Mouse (Mus musculus): ENCODE measurements around the gene Kif16b. TPM values are rescaled to one million over a fixed set of nuclear protein-coding genes. Genes with fewer than 3 reads are reported as not detected.

The Kif16b gene
- total and polyA plus RNA-seq, 2 experiments: 5.8 to 18.4 TPM

DNA sequence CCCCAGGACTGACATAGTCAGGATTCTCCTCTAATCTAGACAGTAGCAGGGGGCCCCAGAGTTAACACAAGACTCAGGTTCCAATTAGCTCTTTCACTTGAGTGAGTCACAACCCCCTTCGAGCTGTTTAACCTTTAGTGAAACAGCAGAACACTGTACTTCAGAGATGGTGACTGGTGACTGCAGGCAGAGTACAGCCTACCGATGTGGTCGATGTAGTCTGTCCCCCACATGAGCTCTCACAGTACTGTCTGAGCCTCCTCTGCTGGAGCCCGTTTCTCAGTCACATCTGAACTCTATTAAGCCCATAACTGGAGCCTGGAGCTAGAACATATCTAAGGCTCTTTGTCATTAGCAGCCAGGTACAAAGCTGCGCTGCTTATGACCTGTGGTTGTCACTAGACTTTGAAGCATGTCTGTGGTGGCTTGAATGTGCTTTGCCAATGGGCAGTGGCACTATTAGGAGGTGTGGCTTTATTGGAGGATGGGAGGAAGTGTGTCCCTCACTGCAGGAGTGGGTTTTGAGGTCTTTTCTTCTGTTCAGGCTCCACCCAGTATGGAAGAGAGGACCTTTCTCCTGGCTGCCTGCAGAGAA lies 288.9 kb downstream of the Kif16b start:
- no peak for DNase-seq (ENCODE audit: extremely low read depth, low read depth, low spot score)
- 94% methylated on average over 5 of the region's 5 CpGs for WGBS
- no peak overlapping the region for H3K9ac ChIP-seq (ENCODE audit: low read depth, low read length)
- no peak overlapping the region for H3K27ac ChIP-seq (replicated peaks; ENCODE audit: insufficient read depth, low read depth, low read length)
- H3K4me1 ChIP-seq (ENCODE audit: control insufficient read depth, insufficient read depth, low read length): no peaks in the 10 kb centered on the region
- H3K36me3 ChIP-seq (ENCODE audit: control insufficient read depth, insufficient read depth, low read length): no peaks in the 10 kb centered on the region
- H3K27me3 ChIP-seq (ENCODE audit: control insufficient read depth, insufficient read depth, low read length): no peaks in the 10 kb centered on the region
- H3K79me2 ChIP-seq (ENCODE audit: control insufficient read depth, insufficient read depth, low read length): no peaks in the 10 kb centered on the region
- TF ChIP-seq POLR2A (IDR thresholded peaks at IDR 0.05; ENCODE audit: extremely low read depth, insufficient read depth, low read length) (no peak), CTCF (IDR thresholded peaks at IDR 0.05; ENCODE audit: low read depth, low read length) (no peak)
- no peak overlapping the region for H3K4me3 ChIP-seq (ENCODE audit: insufficient read depth, low read depth, low read length)

DNA sequence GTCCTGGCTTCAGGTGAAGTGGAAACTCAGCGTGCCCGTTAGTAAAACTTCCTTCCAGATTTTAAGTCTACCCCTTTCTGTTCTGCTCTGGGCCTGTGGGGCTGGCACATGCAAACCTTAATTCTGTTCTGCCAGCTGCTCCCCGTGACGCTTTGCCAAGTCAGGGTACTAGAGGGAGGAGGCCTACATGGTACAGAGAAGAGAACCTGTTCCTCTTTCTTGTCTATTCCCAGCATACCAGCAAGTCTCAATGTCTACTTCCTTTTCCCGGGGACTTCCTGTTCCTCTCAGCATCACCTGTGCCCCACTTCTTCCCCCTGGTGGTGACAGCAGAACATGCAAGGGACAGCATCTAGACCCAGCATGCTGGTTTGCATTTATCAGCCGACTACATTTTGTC lies 290.2 kb downstream of the Kif16b start:
- H3K9ac ChIP-seq (ENCODE audit: low read depth, low read length): no peak overlapping the region
- no peaks in the 10 kb centered on the region for H3K27me3 ChIP-seq (ENCODE audit: control insufficient read depth, insufficient read depth, low read length)
- no peaks in the 10 kb centered on the region for H3K36me3 ChIP-seq (ENCODE audit: control insufficient read depth, insufficient read depth, low read length)
- peak; percentile 25 for DNase-seq (ENCODE audit: extremely low read depth, low read depth, low spot score)
- no peaks in the 10 kb centered on the region for H3K79me2 ChIP-seq (ENCODE audit: control insufficient read depth, insufficient read depth, low read length)
- no peak overlapping the region for H3K27ac ChIP-seq (replicated peaks; ENCODE audit: insufficient read depth, low read depth, low read length)
- H3K4me1 ChIP-seq (ENCODE audit: control insufficient read depth, insufficient read depth, low read length): no peaks in the 10 kb centered on the region
- TF ChIP-seq CTCF (IDR thresholded peaks at IDR 0.05; ENCODE audit: low read depth, low read length) (peak; percentile 40; the same call in 1 of the 2 replicates), POLR2A (IDR thresholded peaks at IDR 0.05; ENCODE audit: extremely low read depth, insufficient read depth, low read length) (no peak)
- 82% methylated on average over 6 of the region's 6 CpGs for WGBS
- no peak overlapping the region for H3K4me3 ChIP-seq (ENCODE audit: insufficient read depth, low read depth, low read length)

DNA sequence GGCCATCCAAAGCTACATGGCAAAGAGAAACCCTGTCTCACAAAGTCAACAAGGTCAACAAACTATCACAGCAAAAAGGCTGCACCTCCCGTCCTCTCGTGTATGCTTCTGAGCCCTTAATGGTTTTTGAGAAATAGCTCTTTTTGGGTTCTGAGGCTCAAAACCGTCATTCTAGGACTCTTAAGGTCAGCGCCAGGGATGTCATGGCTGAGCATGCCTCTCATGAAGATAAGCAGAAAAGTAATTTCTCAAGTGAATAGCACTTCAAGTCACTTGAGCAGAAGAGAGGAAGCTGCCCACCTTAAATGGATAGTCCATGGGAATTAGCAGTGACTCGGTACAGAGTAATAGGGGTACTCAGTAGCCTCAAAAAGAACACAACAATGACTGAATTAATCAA lies 291.1 kb downstream of the Kif16b start:
- H3K36me3 ChIP-seq (ENCODE audit: control insufficient read depth, insufficient read depth, low read length): no peaks in the 10 kb centered on the region
- no peak overlapping the region for H3K4me3 ChIP-seq (ENCODE audit: insufficient read depth, low read depth, low read length)
- no peak overlapping the region for H3K27ac ChIP-seq (replicated peaks; ENCODE audit: insufficient read depth, low read depth, low read length)
- no peaks in the 10 kb centered on the region for H3K27me3 ChIP-seq (ENCODE audit: control insufficient read depth, insufficient read depth, low read length)
- no peak for DNase-seq (ENCODE audit: extremely low read depth, low read depth, low spot score)
- 87% methylated on average over 5 of the region's 5 CpGs for WGBS
- H3K9ac ChIP-seq (ENCODE audit: low read depth, low read length): no peak overlapping the region
- no peak for TF ChIP-seq POLR2A (IDR thresholded peaks at IDR 0.05; ENCODE audit: extremely low read depth, insufficient read depth, low read length)
- TF ChIP-seq CTCF (IDR thresholded peaks at IDR 0.05; ENCODE audit: low read depth, low read length): no peak
- no peaks in the 10 kb centered on the region for H3K79me2 ChIP-seq (ENCODE audit: control insufficient read depth, insufficient read depth, low read length)
- no peaks in the 10 kb centered on the region for H3K4me1 ChIP-seq (ENCODE audit: control insufficient read depth, insufficient read depth, low read length)

DNA sequence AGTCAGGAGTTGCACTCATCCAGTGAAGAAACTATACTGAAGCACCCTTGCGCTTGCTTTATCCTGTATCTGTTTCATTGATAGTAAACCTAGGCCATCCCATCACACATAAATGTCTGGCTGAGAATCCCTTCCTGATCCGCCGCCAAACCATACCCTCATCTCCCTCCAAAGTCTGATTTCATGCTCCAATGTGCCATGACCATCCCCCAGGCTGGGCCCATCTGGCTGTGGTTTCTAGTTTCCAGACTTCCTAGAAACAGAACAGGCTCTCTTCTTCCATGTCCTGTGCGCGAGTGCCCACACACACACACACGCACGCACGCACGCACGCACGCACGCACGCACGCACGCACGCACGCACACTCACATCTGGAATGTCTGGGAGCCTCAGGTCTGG lies 292.6 kb downstream of the Kif16b start:
- no peak overlapping the region for H3K9ac ChIP-seq (ENCODE audit: low read depth, low read length)
- no peak for TF ChIP-seq POLR2A (IDR thresholded peaks at IDR 0.05; ENCODE audit: extremely low read depth, insufficient read depth, low read length)
- TF ChIP-seq CTCF (IDR thresholded peaks at IDR 0.05; ENCODE audit: low read depth, low read length): no peak
- no peaks in the 10 kb centered on the region for H3K4me1 ChIP-seq (ENCODE audit: control insufficient read depth, insufficient read depth, low read length)
- H3K27ac ChIP-seq (replicated peaks; ENCODE audit: insufficient read depth, low read depth, low read length): no peak overlapping the region
- H3K27me3 ChIP-seq (ENCODE audit: control insufficient read depth, insufficient read depth, low read length): no peaks in the 10 kb centered on the region
- H3K4me3 ChIP-seq (ENCODE audit: insufficient read depth, low read depth, low read length): no peak overlapping the region
- no peaks in the 10 kb centered on the region for H3K36me3 ChIP-seq (ENCODE audit: control insufficient read depth, insufficient read depth, low read length)
- no peaks in the 10 kb centered on the region for H3K79me2 ChIP-seq (ENCODE audit: control insufficient read depth, insufficient read depth, low read length)
- DNase-seq (ENCODE audit: extremely low read depth, low read depth, low spot score): no peak
- 95% methylated on average over 17 of the region's 17 CpGs for WGBS

DNA sequence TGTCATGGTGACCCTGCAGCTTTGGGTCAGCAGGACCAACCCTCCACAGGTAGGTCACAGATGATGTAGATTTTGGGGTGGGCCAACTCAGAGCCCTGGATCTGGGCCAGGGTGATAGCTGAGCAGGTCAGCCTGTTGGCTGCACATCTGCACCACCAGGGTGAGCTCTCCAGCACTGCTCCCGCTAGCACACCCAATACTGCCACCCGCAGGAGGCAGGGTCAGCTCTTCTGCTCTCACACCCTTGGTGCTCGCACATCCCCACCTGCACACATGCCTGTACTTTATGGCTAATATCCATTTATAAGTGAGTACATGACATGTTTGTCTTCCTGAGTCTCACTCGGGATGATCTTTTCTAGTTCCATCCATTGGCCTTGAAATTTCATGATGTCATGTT lies 296.6 kb downstream of the Kif16b start:
- TF ChIP-seq POLR2A (IDR thresholded peaks at IDR 0.05; ENCODE audit: extremely low read depth, insufficient read depth, low read length): no peak
- TF ChIP-seq CTCF (IDR thresholded peaks at IDR 0.05; ENCODE audit: low read depth, low read length): peak; percentile 27
- Histone ChIP-seq H3K27ac (replicated peaks; ENCODE audit: insufficient read depth, low read depth, low read length) (no peak overlapping the region), H3K79me2 (ENCODE audit: control insufficient read depth, insufficient read depth, low read length) (no peaks in the 10 kb centered on the region), H3K4me3 (ENCODE audit: insufficient read depth, low read depth, low read length) (no peak overlapping the region), H3K9ac (ENCODE audit: low read depth, low read length) (no peak overlapping the region), H3K4me1 (ENCODE audit: control insufficient read depth, insufficient read depth, low read length) (no peaks in the 10 kb centered on the region), H3K36me3 (ENCODE audit: control insufficient read depth, insufficient read depth, low read length) (no peaks in the 10 kb centered on the region), H3K27me3 (ENCODE audit: control insufficient read depth, insufficient read depth, low read length) (no peaks in the 10 kb centered on the region)
- WGBS: 70% methylated on average over 4 of the region's 4 CpGs
- no peak for DNase-seq (ENCODE audit: extremely low read depth, low read depth, low spot score)

DNA sequence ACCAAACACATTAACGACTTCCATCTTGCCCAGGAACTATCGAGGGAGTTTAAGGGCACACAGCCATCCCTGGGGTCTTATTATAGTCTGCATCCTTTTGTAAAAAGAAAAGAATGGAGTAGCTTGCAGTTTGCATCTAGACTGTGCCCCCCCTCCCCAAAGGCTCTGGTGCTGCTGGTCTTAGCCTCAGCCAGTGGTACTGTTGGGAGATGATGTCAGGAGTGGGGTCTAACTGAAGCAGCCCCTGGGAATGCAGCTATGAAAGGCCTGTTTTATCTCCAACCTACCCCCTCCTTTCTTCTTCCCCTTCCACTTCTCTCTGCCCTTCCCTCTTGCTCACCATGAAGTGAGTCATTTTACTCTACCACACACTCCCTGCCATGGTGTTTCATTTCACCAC lies 298.1 kb downstream of the Kif16b start:
- Histone ChIP-seq H3K4me1 (ENCODE audit: control insufficient read depth, insufficient read depth, low read length) (no peaks in the 10 kb centered on the region), H3K27ac (replicated peaks; ENCODE audit: insufficient read depth, low read depth, low read length) (no peak overlapping the region)
- TF ChIP-seq CTCF (IDR thresholded peaks at IDR 0.05; ENCODE audit: low read depth, low read length): no peak
- TF ChIP-seq POLR2A (IDR thresholded peaks at IDR 0.05; ENCODE audit: extremely low read depth, insufficient read depth, low read length): no peak

More for the DNA sequence above, 298.1 kb downstream of the Kif16b start:
- no peak overlapping the region for H3K9ac ChIP-seq (ENCODE audit: low read depth, low read length)
- no peaks in the 10 kb centered on the region for H3K27me3 ChIP-seq (ENCODE audit: control insufficient read depth, insufficient read depth, low read length)
- no peak for DNase-seq (ENCODE audit: extremely low read depth, low read depth, low spot score)
- H3K36me3 ChIP-seq (ENCODE audit: control insufficient read depth, insufficient read depth, low read length): no peaks in the 10 kb centered on the region
- H3K79me2 ChIP-seq (ENCODE audit: control insufficient read depth, insufficient read depth, low read length): no peaks in the 10 kb centered on the region
- 67% methylated on average over 2 of the region's 2 CpGs for WGBS
- H3K4me3 ChIP-seq (ENCODE audit: insufficient read depth, low read depth, low read length): no peak overlapping the region

Data from liver, adult 2 months (tissue).